Mouse (Mus musculus) adrenal gland (tissue): ENCODE measurements around the gene Sh3pxd2a.

ENCODE experiments used
- intact Hi-C: fragments of 180-260 bp; cut with DNase I; formaldehyde crosslinking; loops from one replicate; pipeline ENCODE4 v1.15.1; 2025

Gene Sh3pxd2a

GRCm38 (mm10) chr19:47291307-47292080, 172.7 kb downstream of the Sh3pxd2a start:
- intact Hi-C loops, result no loop called here

GRCm38 (mm10) chr19:47286886-47287450, 177.2 kb downstream of the Sh3pxd2a start:
- intact Hi-C loops, result no loop called here

GRCm38 (mm10) chr19:47285581-47285980, 178.6 kb downstream of the Sh3pxd2a start:
- intact Hi-C loops, result no loop called here

GRCm38 (mm10) chr19:47282688-47283215, 181.4 kb downstream of the Sh3pxd2a start:
- intact Hi-C loops, result no loop called here

GRCm38 (mm10) chr19:47282050-47282454, 182.1 kb downstream of the Sh3pxd2a start:
- intact Hi-C loops, result no loop called here

- intact Hi-C loops, result no loop called here
Observed at GRCm38 (mm10) chr19:47280894-47281293, 183.3 kb downstream of the Sh3pxd2a start.

- intact Hi-C loops, result no loop called here
Observed at GRCm38 (mm10) chr19:47279788-47280532, 184.2 kb downstream of the Sh3pxd2a start.

GRCm38 (mm10) chr19:47279372-47279771, 184.8 kb downstream of the Sh3pxd2a start:
- intact Hi-C loops, result no loop called here

- intact Hi-C loops, result no loop called here
Observed at GRCm38 (mm10) chr19:47276730-47277129, 187.5 kb downstream of the Sh3pxd2a start.

GRCm38 (mm10) chr19:47270520-47270919, 193.7 kb downstream of the Sh3pxd2a start:
- intact Hi-C loops, result no loop called here

GRCm38 (mm10) chr19:47269729-47270128, 194.5 kb downstream of the Sh3pxd2a start:
- intact Hi-C loops, result loop anchor here (1.0 kb wide), 1 partner anchor 69 kb away; no protein-coding TSS in a partner anchor

- intact Hi-C loops, result no loop called here
Observed at GRCm38 (mm10) chr19:47267066-47267465, 197.1 kb downstream of the Sh3pxd2a start.

GRCm38 (mm10) chr19:47266070-47266801, 198.0 kb downstream of the Sh3pxd2a start:
- intact Hi-C loops, result no loop called here

- intact Hi-C loops, result no loop called here
Observed at GRCm38 (mm10) chr19:47264322-47265092, 199.7 kb downstream of the Sh3pxd2a start.

- intact Hi-C loops, result no loop called here
Observed at GRCm38 (mm10) chr19:47263621-47264020, 200.6 kb downstream of the Sh3pxd2a start.

- intact Hi-C loops, result no loop called here
Observed at GRCm38 (mm10) chr19:47261196-47261595, 203.0 kb downstream of the Sh3pxd2a start.

GRCm38 (mm10) chr19:47259581-47259980, 204.6 kb downstream of the Sh3pxd2a start:
- intact Hi-C loops, result loop anchor here (2.0 kb wide), 1 partner anchor 87 kb away; no protein-coding TSS in a partner anchor

GRCm38 (mm10) chr19:47255919-47256318, 208.3 kb downstream of the Sh3pxd2a start:
- intact Hi-C loops, result no loop called here

GRCm38 (mm10) chr19:47255036-47255435, 209.2 kb downstream of the Sh3pxd2a start:
- intact Hi-C loops, result no loop called here

GRCm38 (mm10) chr19:47253053-47253628, 211.1 kb downstream of the Sh3pxd2a start:
- intact Hi-C loops, result no loop called here
